Mouse (Mus musculus): ENCODE data around the gene Gfer.

DNA sequence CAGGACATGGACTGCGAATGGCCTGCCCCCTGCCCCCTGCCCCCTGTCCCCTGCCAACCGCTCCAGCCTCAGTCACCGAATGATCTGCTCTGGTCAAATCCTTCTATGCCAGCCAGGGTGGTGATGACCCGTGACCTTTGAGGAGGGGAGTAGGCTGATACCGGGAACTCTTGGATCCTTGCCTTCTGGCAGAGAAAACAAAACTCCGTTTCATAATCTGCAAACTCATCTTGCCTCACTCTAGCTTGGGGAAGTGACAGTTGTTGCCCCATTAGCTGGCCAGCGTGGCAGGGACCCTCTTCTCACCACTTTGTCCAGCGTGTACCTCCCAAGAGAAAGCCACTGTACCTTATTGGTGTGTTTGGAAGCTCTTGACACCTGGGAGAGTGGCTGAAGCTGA is 46.4 kb upstream of the Gfer start:
- TF ChIP-seq CTCF (IDR thresholded peaks at IDR 0.05; ENCODE audit: low read depth, low read length) (no peak), POLR2AphosphoS5 (IDR thresholded peaks at IDR 0.05; ENCODE audit: insufficient replicate concordance, low read depth, low read length) (no peak), GATA1 (IDR thresholded peaks at IDR 0.05; ENCODE audit: borderline replicate concordance, low read length) (no peak), GATA2 (IDR thresholded peaks at IDR 0.05; ENCODE audit: borderline replicate concordance, low read depth, low read length) (no peak), TAL1 (conservative IDR thresholded peaks at IDR 0.05; ENCODE audit: low read depth, low read length) (no peak)
